Mouse (Mus musculus) megakaryocyte, embryonic 14.5 days (primary cell): ENCODE results near the gene Far2. TPM values are rescaled to one million over a fixed set of nuclear protein-coding genes. Genes with fewer than 3 reads are reported as not detected.

ENCODE experiments used
- H3K27me3 ChIP-seq: replicated peaks from 2 replicates; pipeline ENCODE3; 2012; ENCODE audit warnings: inconsistent platforms
- H3K36me3 ChIP-seq: replicated peaks from 2 replicates; pipeline ENCODE3; 2012; ENCODE audit warnings: low read length, inconsistent platforms, mixed read lengths
- H3K4me1 ChIP-seq: 2 replicates; pipeline ENCODE4 v1.6.1; 2012; ENCODE audit warnings: inconsistent platforms
- H3K4me3 ChIP-seq: replicated peaks from 2 replicates; pipeline ENCODE3; 2012; ENCODE audit warnings: moderate library complexity, mild to moderate bottlenecking, inconsistent platforms
- H3K9me3 ChIP-seq: 2 replicates; pipeline ENCODE4 v1.6.1; 2012; ENCODE audit warnings: inconsistent platforms
- FLI1 ChIP-seq: IDR thresholded peaks from 2 replicates; pipeline ENCODE4 v1.6.1; 2012; ENCODE audit warnings: low read length, inconsistent platforms, mixed read lengths
- GATA1 ChIP-seq: IDR thresholded peaks from 3 replicates; pipeline ENCODE4 v1.6.1; 2012; ENCODE audit warnings: mixed read lengths, low read length, inconsistent platforms, borderline replicate concordance
- polyA plus RNA-seq: library from polyadenylated mRNA; stranded (reverse); fragments of >175 nt; gene quantifications from 2 replicates; pipeline ENCODE4 v1.2.3, GENCODE M21; 2012; ENCODE audit warnings: low replicate concordance; ENCODE audit not compliant: insufficient read depth

Far2 gene
- polyA plus RNA-seq, 1 experiment: 0.36 TPM

DNA sequence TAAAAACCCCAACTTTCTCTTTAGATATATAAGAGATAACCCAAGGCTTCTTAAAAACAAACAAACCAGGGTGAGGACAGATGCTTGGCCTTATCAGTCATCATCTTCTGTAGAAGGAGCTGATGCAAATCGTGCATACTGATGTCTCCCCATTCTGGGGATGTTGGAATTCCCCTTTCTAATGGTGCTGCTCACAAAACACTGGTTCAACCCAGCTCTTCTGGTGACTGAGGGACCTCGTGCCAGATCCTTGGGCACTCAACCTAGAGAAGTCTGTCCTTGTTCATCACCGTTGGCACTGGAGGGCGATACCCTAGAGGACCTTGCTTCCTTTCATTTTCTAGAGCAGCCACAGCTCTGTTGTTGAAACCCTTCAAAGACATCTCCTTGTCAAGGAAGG lies 169.7 kb downstream of the Far2 start:
- TF ChIP-seq FLI1 (no peak), GATA1 (no peak)
- Histone ChIP-seq H3K36me3 (peaks cover 22% of the 10 kb centered on the region), H3K9me3 (no peaks in the 10 kb centered on the region), H3K4me1 (peaks cover 88% of the 10 kb centered on the region), H3K4me3 (no peak overlapping the region), H3K27me3 (no peaks in the 10 kb centered on the region)

DNA sequence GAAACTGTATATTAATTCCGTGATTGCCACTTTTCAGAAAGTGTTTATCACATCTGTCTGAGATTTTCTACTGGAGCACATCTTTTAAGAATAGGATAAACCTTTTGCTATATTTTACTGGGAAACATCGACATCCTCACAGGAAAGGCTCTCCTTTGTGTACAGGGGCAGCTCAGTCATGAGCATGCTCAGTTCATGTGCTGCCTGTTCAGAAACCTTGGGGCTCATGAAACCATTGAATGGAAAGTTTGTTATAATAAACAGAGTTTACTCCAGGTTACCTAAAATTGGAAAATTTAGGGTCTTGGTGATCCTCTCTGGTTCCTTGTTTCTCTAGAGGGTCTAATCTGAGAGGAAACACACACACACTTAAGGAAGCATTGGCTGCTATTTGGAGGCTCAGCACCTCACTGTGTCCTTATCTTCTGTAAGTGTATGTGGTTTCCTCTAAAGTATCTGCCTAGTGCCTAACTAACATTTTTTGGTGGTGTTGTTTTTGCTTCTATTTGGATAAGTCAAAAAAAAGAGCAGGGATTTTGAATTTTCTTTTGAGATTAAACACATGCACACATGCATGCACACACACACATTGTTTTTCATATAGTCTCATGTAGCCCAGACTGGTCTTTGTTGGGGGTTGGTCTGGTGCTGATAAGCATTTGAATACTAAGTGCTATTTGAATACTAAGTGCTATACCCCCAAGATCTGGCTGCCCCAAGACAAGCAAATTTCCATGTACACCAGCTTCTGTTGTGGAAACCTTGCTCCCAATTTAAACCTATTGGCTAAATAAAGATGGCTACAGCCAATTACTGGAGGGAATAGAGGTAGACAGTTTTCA lies 171.4 kb downstream of the Far2 start:
- TF ChIP-seq FLI1: no peak
- peak; percentile 68; the same call in 1 of the 3 replicates for TF ChIP-seq GATA1
- peaks cover 96% of the 10 kb centered on the region for H3K4me1 ChIP-seq
- peak overlapping the region; percentile 74 for H3K4me3 ChIP-seq
- H3K36me3 ChIP-seq: peaks cover 25% of the 10 kb centered on the region
- H3K9me3 ChIP-seq: no peaks in the 10 kb centered on the region
- no peaks in the 10 kb centered on the region for H3K27me3 ChIP-seq

DNA sequence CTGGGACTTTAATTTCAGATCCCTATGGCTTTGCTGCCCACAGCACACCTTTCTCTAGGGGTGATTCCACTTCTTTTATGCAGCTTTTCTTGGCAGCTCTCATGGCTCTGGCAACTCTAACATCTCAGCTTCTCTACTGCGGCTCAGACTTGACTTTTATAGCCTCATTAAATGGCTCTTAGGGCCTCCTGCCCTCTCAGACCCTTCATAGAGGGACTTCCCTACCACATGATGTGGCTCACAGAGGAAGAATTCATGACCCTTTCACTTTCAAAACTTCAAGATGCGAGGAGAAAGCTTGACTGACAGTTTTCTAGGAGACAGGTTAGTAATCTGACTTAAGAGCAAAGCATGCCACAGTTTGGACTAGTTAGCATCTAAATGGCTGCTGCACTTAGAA lies 175.6 kb downstream of the Far2 start:
- Histone ChIP-seq H3K36me3 (peaks cover 26% of the 10 kb centered on the region), H3K4me1 (peaks cover 83% of the 10 kb centered on the region), H3K4me3 (no peak overlapping the region), H3K27me3 (no peaks in the 10 kb centered on the region), H3K9me3 (no peaks in the 10 kb centered on the region)
- no peak for TF ChIP-seq FLI1
- no peak for TF ChIP-seq GATA1

DNA sequence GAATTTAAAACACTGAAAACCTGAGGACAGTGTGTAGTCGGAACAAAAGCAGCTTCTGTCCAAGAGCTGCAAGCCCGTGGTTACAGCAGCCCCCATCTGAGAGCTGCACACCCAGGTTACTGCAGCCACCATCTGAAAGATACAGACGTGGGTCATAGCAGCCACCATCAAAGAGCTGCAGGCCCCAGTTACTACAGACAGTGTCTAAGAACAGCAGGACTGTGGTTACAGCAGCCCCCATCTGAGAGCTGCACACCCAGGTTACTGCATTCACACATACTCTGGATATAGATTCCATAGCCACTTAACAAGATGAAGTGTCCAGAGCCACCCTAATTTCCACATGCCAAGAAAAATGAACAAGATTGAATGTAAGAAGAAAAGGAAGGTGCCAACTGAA lies 180.5 kb downstream of the Far2 start:
- TF ChIP-seq FLI1 (no peak), GATA1 (no peak)
- Histone ChIP-seq H3K27me3 (no peaks in the 10 kb centered on the region), H3K4me1 (peaks cover 73% of the 10 kb centered on the region), H3K9me3 (no peaks in the 10 kb centered on the region), H3K36me3 (peaks cover 31% of the 10 kb centered on the region), H3K4me3 (no peak overlapping the region)

Other genes starting within 250 kb of the Far2 start
- 7.0 TPM in 1 of 2 replicates, not detected in the other for gene Ergic2, start 165.1 kb downstream of the Far2 start, polyA plus RNA-seq